Mouse (Mus musculus): Measurements from ENCODE around the gene Parpbp. TPM values are rescaled to one million over a fixed set of nuclear protein-coding genes. Genes with fewer than 3 reads are reported as not detected.

The Parpbp gene
- 1 to 10 TPM in 2 of 4 experiments, under 1 TPM in 2; 0.56 to 1.5 (median 0.86) TPM for total RNA-seq (2022)

DNA sequence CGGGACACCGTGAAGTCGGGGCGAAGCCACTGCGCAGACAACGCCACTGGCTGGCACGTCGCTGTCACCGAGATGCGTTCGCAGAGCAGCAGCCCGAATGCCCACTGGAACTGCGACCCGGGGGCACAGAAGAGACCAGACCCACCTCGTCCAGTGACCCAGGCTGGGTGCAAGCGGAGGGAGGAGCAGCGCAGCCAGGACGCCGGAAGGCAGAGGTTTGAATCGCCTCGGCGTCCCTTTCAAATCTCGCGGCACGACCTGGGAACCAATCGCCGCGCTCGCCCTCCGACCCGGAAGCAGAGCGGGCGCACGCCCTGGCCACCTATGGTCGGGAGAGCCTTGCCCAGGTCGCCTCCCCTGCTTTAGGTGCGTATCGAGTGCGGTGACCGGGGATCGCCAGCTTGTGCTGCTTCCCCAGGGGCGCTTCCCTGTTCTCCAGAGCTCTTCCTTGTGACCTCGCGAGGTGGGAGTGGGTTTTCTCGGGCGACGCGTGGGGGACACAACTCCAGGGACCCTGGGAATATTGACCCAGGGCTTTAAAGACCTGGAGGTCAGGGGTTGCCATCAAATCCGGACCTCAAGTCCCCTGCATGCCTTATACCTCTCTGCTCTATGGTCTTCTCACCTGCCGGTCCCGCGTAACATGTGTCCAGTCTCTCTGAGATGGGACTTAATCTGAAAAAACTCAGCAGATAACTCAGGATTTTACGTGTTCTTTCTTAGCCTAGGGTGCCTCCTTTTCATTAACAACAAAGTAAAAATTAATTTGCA lies at the start of gene Parpbp, which contains the start of gene Nup37:
Gene Parpbp, minus strand, starts transcription at position 235 of the 771 bp plus-strand sequence.
Gene Nup37, plus strand, starts transcription at position 286 of the 771 bp plus-strand sequence.
- DNase-seq = peak; percentile 78

- no peak for DNase-seq
Observed at GRCm38 (mm10) chr10:88167438-88168077, 20.8 kb upstream of the Parpbp start.

- no peak for DNase-seq
Observed at GRCm38 (mm10) chr10:88166158-88166557, 19.4 kb upstream of the Parpbp start.

GRCm38 (mm10) chr10:88162676-88163075 lies 15.9 kb upstream of the Parpbp start:
- no peak for DNase-seq

- DNase-seq = no peak
Observed at GRCm38 (mm10) chr10:88162096-88162495, 15.4 kb upstream of the Parpbp start.

GRCm38 (mm10) chr10:88151658-88152057 lies 4.9 kb upstream of the Parpbp start:
- DNase-seq = no peak

DNA sequence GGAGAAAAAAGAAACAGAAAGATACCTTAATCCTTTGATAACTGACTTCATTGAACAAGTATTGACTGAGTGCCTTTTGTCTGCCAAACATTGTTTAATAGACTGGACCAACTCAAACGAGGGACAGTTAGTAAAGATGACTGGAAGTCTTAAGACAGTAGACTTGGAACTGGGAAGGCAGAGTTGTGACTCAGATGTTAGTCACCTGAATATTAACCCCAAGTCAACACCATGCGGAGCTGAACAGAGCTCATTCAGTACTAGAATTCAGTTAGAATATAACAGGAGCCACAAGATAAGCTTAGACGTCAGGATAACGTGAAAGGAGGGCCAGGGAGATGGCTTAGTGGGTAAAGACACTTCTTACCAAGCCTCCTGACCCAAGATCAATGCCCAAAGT lies 3.6 kb upstream of the Parpbp start:
- DNase-seq = no peak

DNA sequence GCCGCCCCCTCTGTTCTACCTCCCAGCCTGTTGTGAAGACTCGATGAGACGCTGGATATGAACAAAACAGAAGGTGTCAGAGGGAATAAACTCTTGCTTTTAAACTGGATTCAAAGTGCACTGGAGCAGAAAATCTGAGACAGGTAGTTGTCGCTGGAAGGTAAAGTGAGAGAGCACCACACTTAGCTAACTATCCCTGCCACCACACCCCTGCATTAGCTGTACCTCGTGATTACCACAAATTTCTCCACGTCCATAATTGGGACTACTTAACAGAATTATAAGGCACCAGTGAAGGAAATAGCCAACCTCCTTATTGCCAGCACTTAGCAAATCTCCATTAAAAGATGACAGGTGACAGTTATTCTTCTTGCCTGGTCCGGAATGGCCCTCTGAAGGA lies 554 bp downstream of the Parpbp start:
- DNase-seq = no peak

- no peak for DNase-seq
Observed at GRCm38 (mm10) chr10:88135630-88136029, 11.1 kb downstream of the Parpbp start.

DNA sequence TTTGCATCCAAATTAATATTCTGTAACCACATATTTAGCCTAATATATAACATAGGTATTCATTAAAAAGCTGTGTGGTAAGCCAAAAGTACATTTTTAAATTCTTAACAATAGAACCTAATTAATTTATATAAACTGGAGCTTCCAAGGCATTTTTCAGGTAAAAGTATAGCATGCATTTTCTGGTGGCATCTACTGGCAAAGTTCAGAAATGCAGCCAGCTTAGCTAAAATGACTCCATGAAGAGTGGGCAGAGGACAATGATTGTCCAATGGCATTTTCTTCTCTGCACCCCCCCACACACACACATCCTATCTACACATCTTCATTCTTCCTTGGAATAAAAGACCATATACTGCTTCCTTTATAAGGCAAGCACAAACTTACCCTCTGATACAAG lies 27.0 kb downstream of the Parpbp start:
- no peak for DNase-seq

DNA sequence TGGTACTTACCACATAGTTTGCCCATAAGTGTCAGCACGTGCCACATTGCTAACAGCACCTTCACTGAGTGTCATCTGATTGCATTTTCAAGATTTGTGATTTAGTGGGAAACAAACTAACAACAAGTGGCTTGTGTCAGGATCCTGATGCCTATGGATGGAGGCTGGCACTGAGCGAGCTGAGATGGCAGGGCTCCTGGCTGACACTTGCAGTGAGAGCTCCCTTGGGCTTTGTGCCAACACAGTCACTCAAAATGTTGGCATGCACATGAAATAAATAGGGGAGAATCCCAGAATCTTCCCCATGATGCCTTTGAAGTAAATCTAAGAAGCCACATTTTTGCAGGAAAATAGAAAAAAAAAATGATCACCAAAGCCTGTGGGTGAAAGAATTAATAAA lies 33.5 kb downstream of the Parpbp start:
- no peak for DNase-seq

DNA sequence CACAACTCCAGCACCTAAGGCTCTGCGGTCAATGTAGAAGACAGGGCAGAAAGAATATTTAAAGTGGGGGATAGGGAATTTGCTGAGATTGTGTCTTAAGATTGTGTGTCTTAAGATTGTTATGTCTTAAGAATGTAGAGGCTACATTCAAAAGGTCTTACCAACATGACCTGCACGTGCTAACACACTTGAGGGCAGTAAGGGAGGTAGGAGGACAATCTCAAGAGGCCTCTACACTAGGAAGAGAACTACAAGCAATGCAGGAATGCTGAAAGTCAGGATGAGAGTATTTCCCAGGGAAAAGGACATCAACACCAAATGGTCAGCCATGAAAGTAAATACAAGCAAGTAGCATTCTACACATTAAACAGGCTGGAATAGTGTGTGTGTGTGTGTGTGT lies 40.6 kb downstream of the Parpbp start:
- no peak for DNase-seq

DNA sequence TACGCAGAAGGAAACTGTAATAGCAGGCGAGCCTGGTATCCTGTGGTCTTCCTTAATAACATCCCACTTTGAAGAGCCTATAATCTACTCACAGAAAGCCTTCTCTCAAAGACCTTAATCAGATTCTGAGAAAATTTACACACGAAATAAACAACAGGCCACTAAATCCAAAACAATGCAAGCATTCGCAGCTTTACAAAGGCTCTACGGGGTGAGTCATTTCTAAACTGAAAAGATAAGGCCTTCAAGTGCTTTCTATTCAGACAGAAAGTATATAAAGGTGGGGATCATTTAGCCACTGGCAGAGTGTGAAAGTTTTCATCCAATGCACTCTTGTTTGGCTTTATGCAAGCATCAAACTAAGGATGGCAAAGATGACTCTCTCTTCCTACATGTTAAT lies 56.0 kb downstream of the Parpbp start, which contains the start of gene Pmch:
Gene Pmch, plus strand, starts transcription at position 301 of the 400 bp plus-strand sequence.
- no peak for DNase-seq

DNA sequence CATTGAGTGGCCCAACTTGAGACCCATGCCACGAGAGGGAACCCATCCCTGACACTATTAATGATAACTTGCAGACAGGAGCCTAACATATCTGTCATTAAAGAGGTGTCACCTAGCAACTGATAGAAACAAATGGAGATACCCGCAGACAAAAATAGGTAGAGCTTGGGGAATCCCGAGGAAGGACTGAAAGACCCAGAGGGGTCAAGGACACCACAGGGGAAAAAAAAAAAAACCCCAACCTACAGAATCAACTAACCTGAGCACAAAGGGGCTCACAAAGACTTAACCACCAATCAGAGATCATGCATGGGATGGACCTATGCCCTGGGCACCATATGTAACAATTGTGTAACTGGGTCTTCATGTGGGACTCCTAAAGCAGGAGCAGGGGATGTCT lies 79.4 kb downstream of the Parpbp start:
- DNase-seq = no peak

DNA sequence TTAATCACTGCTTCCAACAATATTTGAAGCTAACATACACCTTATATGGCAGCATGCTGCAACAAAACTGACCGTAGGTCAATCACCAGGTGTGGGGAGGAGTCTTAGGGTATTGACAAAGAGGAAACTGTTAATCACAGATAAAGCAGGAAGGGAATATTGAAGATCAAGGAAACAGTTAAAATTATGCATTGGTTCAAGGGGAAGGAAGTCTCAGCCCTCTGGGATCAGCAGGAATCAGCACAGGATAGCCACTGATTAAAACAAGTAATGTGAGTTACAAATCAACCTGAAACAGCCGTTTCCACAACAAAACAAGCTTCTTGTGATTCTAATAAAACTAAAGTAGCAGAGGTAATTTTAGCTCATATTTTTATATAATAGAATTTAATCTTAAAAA lies 81.9 kb downstream of the Parpbp start:
- DNase-seq = no peak

DNA sequence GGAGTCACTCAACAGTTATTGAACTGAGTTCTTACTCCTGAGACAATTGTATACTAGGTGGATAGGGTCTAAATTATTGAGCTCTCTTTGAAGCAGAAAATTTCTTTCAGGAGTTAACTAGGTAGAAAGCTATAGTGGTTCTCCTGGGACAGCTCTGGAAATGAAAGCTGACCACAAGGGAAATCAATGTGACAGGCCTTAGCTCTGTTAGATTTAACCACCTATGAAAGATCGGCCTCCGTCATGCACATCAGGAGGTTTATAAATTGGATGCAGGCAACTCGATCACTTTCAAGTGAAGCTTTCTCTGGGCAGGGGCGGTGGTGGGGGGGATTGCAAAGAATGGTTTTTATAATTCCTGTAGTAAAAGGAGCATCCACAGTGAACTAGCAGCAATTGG lies 83.3 kb downstream of the Parpbp start:
- no peak for DNase-seq

GRCm38 (mm10) chr10:88056950-88057649 lies 89.6 kb downstream of the Parpbp start:
- peak; percentile 15 for DNase-seq

DNA sequence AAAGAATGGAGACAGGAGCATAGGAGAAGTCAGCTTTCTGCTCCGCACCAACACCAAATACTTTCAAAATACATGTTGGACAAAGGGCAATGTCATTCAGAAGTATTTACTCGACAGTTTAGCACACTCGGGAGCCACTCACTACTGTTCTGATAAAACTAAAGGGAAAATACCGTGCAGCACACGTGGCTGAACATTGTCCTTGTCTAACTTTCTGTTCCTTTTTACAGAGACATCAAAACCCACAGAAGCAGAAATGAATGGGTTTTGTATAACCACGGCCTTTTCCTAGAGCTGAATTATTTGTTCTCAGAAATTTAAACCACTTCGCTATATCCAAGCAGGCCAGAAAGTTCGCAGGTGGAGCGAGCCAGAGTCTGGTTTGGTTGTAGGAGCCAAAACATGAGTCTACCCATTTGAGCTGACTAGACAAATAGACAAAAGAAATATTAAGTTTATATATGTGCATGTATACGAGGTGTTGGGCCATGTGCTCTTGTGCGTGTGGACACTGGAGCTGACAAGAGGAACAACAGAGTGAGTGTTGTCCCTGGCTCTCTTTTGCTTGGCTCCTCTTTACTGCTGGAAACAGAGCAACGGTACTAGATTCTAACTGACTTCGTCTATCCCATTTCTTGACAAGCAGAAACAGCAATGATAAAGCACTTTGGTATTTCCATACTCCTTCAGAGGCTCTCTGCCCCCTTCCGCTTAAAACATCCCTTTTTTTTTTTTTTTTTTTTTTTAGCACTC lies 92.3 kb downstream of the Parpbp start:
- DNase-seq = no peak

DNA sequence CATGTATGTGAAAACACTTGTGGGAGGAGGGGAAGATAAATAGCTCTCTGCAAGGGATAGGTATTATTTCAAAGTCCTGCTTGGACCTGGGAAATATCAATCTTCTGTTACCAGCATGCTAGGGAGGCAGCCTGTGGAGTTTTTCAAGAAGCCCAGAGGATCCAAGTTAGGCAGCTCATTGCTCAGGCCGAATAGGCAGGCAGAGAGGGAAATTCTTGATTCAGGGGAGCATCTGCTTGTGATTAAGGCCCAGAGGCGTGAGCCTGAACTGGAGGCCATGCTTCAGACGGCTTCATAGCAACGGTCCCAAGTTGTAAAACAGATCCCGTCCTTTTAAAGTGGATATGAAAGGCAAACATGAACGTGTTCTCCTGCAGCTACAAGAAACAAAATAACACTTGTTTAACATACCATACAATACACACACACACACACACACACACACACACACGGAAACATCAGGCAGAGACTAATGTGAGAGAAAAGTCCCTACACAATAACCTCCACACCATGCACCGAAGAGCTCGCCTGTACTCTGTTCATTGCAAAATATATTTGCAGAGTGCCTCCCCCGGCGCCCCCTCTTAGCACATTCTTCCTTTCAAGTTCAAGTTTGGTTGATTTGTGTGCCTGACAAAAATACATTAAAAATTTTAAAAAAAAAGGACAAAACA lies 100.5 kb downstream of the Parpbp start:
- no peak for DNase-seq

DNA sequence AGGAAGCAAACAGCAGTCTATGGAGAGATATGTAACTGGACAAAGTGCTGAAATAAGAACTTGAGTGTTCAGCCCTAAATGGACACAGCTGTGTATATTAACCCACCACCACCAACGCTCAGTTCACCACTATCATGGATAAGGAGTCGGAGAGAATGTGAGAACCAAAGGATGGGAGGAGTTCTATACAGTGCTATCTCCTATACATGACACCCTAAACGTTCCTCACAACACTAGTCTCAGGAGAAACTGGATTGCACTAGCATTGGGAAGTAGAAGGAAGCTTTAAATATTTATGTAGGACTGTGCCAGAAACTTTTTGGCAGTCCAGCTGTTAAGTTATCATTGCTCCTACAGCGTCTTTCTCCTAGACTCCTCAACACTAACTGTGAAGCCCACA lies 102.4 kb downstream of the Parpbp start:
- no peak for DNase-seq
